21 mouse cellular contexts compared by ENCODE assay signal in the genomic region with DNA sequence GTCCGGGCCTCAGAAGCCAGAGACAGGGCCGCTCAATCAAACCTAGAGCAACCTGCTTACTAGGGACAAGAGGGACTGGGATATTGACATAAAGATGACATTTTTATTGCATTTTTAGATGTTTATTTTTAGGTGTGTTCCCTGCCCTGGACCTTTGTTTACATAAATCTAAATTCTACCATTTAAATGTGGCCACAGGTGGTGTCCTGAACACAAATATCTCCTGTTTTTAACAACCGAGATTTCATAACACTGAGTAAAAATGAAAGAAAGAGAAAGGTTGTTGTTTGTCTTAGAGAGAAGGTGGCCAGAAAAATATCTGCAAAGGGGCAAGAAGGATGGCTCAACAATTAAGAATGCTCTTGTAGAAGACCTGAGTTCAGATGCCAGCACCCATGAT. TPM values are rescaled to one million over a fixed set of nuclear protein-coding genes. Genes with fewer than 3 reads are reported as not detected.
DNase-seq lines count a peak whose midpoint lies in the region; ATAC-seq lines count a peak whose summit lies in the region.
"Had no signal": no experiment of that assay in that cellular context is flagged by ENCODE, and none has a peak within 500 bp of the region (broad histone marks: within the 10 kb centered on the region; RNA-seq: fewer than 3 reads in every experiment).

No protein-coding gene starts in this region.

- no peaks in the 10 kb centered on the region for H3K27me3 ChIP-seq in heart, embryonic 10.5 days (ENCODE audit: insufficient read depth, poor library complexity, severe bottlenecking)
- no peaks in the 10 kb centered on the region for H3K27me3 ChIP-seq in heart, embryonic 14.5 days (ENCODE audit: control insufficient read depth, insufficient read depth, low read length)
- no peaks in the 10 kb centered on the region for H3K27me3 ChIP-seq in midbrain, embryonic 11.5 days (ENCODE audit: control insufficient read depth, insufficient read depth, low read length)
- no peaks in the 10 kb centered on the region for H3K27me3 ChIP-seq in midbrain, embryonic 16.5 days (ENCODE audit: control insufficient read depth, insufficient read depth, low read depth, low read length)
- H3K27me3 ChIP-seq in forebrain, embryonic 11.5 days (ENCODE audit: control insufficient read depth, insufficient read depth, low read length), result no peaks in the 10 kb centered on the region
- H3K27me3 ChIP-seq in forebrain, embryonic 14.5 days (replicated peaks; ENCODE audit: control insufficient read depth, insufficient read depth, low read length), result no peaks in the 10 kb centered on the region
- H3K27me3 ChIP-seq: embryonic facial prominence, embryonic 12.5 days; forebrain, embryonic 13.5 days had no signal

- ATAC-seq in heart, embryonic 14.5 days (ENCODE audit: insufficient number of reproducible peaks, insufficient read depth, low FRiP score, low read depth), result no peak
- no peak for ATAC-seq in midbrain, embryonic 11.5 days (ENCODE audit: low FRiP score)
- ATAC-seq in midbrain, embryonic 16.5 days, result no peak
- ATAC-seq in forebrain, embryonic 11.5 days (replicated peaks; ENCODE audit: low FRiP score), result no peak
- ATAC-seq in forebrain, embryonic 14.5 days, result no peak
- ATAC-seq: forebrain, embryonic 13.5 days; intestine, postnatal 0 days had no signal

- H3K9me3 ChIP-seq in heart, embryonic 10.5 days, result 0 out of 2 replicates have a peak, but pooled peaks cover 4% of the 10 kb centered on the region
- peaks cover 7% of the 10 kb centered on the region; the same call in 1 of the 2 replicates for H3K9me3 ChIP-seq in heart, embryonic 14.5 days (ENCODE audit: control insufficient read depth, low read length)
- no peaks in the 10 kb centered on the region; the same call in 1 of the 2 replicates for H3K9me3 ChIP-seq in midbrain, embryonic 11.5 days (ENCODE audit: control insufficient read depth, low read length)
- 0 out of 2 replicates have a peak, but pooled peaks cover 6% of the 10 kb centered on the region for H3K9me3 ChIP-seq in midbrain, embryonic 16.5 days (replicated peaks; ENCODE audit: control insufficient read depth, low read length, poor library complexity, severe bottlenecking)
- H3K9me3 ChIP-seq in forebrain, embryonic 11.5 days (ENCODE audit: control insufficient read depth, low read length), result peaks cover 5% of the 10 kb centered on the region; the same call in 1 of the 2 replicates
- no peaks in the 10 kb centered on the region; the same call in 1 of the 2 replicates for H3K9me3 ChIP-seq in forebrain, embryonic 14.5 days (replicated peaks; ENCODE audit: control insufficient read depth, low read length)
- H3K9me3 ChIP-seq: embryonic facial prominence, embryonic 12.5 days had no signal

- DNase-seq in heart, embryonic 10.5 days (ENCODE audit: low spot score), result no peak
- DNase-seq in heart, postnatal 14 days, result no peak
- no peak for DNase-seq in heart, postnatal 10 days
- DNase-seq in midbrain, embryonic 11.5 days (ENCODE audit: low spot score, missing footprints), result peak; percentile 72
- DNase-seq in forebrain, embryonic 11.5 days (ENCODE audit: low spot score), result no peak
- DNase-seq in forebrain, embryonic 14.5 days (ENCODE audit: low spot score), result no peak
- DNase-seq: adrenal gland, adult 2 months; adrenal gland, postnatal 36 days; cerebellum, postnatal 14 days; gastrocnemius, adult 2 months; gastrocnemius, postnatal 25 days; heart, postnatal 4 days; kidney, adult 8-10 months had no signal

- intact Hi-C loops in heart, postnatal 14 days (cut with DNase I), result no loop called here
- intact Hi-C loops in heart, postnatal 10 days (cut with DNase I), result no loop called here

- H3K4me3 ChIP-seq in heart, embryonic 10.5 days, result peak overlapping the region; percentile 19
- no peak overlapping the region for H3K4me3 ChIP-seq in heart, embryonic 14.5 days (ENCODE audit: control insufficient read depth in 1 of 2, insufficient read depth in 1 of 2, low read depth in 1 of 2, low read length in 2 of 2)
- H3K4me3 ChIP-seq in midbrain, embryonic 11.5 days (ENCODE audit: low read depth, low read length), result no peak overlapping the region
- no peak overlapping the region for H3K4me3 ChIP-seq in midbrain, embryonic 16.5 days (ENCODE audit: low read depth, low read length)
- no peak overlapping the region for H3K4me3 ChIP-seq in forebrain, embryonic 11.5 days (ENCODE audit: low read depth, low read length)
- H3K4me3 ChIP-seq in forebrain, embryonic 14.5 days (ENCODE audit: low read depth, low read length), result no peak overlapping the region
- H3K4me3 ChIP-seq: embryonic facial prominence, embryonic 12.5 days; forebrain, embryonic 13.5 days; gastrocnemius, adult 2 months; hindbrain, embryonic 12.5 days had no signal

- H3K4me1 ChIP-seq in heart, embryonic 10.5 days, result peaks cover 22% of the 10 kb centered on the region
- H3K4me1 ChIP-seq in heart, embryonic 14.5 days (ENCODE audit: control insufficient read depth in 2 of 2, insufficient read depth in 2 of 2, low read length in 2 of 2), result peaks cover 8 to 14% of the 10 kb centered on the region in 2 experiments; a peak in 3 of 4 replicates
- no peaks in the 10 kb centered on the region; the same call in 1 of the 2 replicates for H3K4me1 ChIP-seq in midbrain, embryonic 11.5 days (ENCODE audit: control insufficient read depth, insufficient read depth, low read length)
- H3K4me1 ChIP-seq in midbrain, embryonic 16.5 days (ENCODE audit: control insufficient read depth, insufficient read depth, low read length), result no peaks in the 10 kb centered on the region
- no peaks in the 10 kb centered on the region for H3K4me1 ChIP-seq in forebrain, embryonic 11.5 days (replicated peaks; ENCODE audit: control insufficient read depth, insufficient read depth, low read length)
- H3K4me1 ChIP-seq in forebrain, embryonic 14.5 days (ENCODE audit: control insufficient read depth, insufficient read depth, low read length), result no peaks in the 10 kb centered on the region

- peak overlapping the region; percentile 80 for H3K27ac ChIP-seq in heart, embryonic 10.5 days
- peak overlapping the region; percentile 50 to 63; a peak in 2 of 4 replicates for H3K27ac ChIP-seq in heart, embryonic 14.5 days (replicated peaks in 1 of 2; ENCODE audit: control insufficient read depth in 1 of 2, insufficient read depth in 1 of 2, low read depth in 2 of 2, low read length in 2 of 2)
- no peak overlapping the region for H3K27ac ChIP-seq in midbrain, embryonic 11.5 days (ENCODE audit: low read depth, low read length)
- H3K27ac ChIP-seq in midbrain, embryonic 16.5 days (ENCODE audit: low read length), result no peak overlapping the region
- no peak overlapping the region for H3K27ac ChIP-seq in forebrain, embryonic 11.5 days (ENCODE audit: low read depth, low read length)
- no peak overlapping the region for H3K27ac ChIP-seq in forebrain, embryonic 14.5 days (ENCODE audit: low read depth, low read length)
- H3K27ac ChIP-seq: embryonic facial prominence, embryonic 12.5 days; forebrain, embryonic 13.5 days; gastrocnemius, adult 2 months; hindbrain, embryonic 12.5 days had no signal

- H3K9ac ChIP-seq in heart, embryonic 14.5 days (ENCODE audit: low read length), result no peak overlapping the region
- H3K9ac ChIP-seq in midbrain, embryonic 11.5 days (ENCODE audit: low read length), result no peak overlapping the region
- no peak overlapping the region for H3K9ac ChIP-seq in midbrain, embryonic 16.5 days (ENCODE audit: low read depth, low read length)
- H3K9ac ChIP-seq in forebrain, embryonic 11.5 days (ENCODE audit: low read length), result no peak overlapping the region
- H3K9ac ChIP-seq in forebrain, embryonic 14.5 days (ENCODE audit: low read length), result no peak overlapping the region
- H3K9ac ChIP-seq: embryonic facial prominence, embryonic 12.5 days; forebrain, embryonic 13.5 days; hindbrain, embryonic 12.5 days had no signal

- WGBS in heart, embryonic 10.5 days, result 77% methylated on average over 3 of the region's 3 CpGs
- WGBS in heart, embryonic 14.5 days, result 77% methylated on average over 3 of the region's 3 CpGs
- WGBS in midbrain, embryonic 11.5 days, result 86% methylated on average over 3 of the region's 3 CpGs
- 82% methylated on average over 3 of the region's 3 CpGs for WGBS in midbrain, embryonic 16.5 days
- WGBS in forebrain, embryonic 11.5 days, result 85% methylated on average over 3 of the region's 3 CpGs
- WGBS in forebrain, embryonic 14.5 days, result 89% methylated on average over 3 of the region's 3 CpGs

- peak overlapping the region; percentile 29 for H3K4me2 ChIP-seq in heart, embryonic 14.5 days (ENCODE audit: low read length)
- no peak overlapping the region for H3K4me2 ChIP-seq in midbrain, embryonic 11.5 days
- H3K4me2 ChIP-seq in midbrain, embryonic 16.5 days (ENCODE audit: low read length), result no peak overlapping the region
- no peak overlapping the region for H3K4me2 ChIP-seq in forebrain, embryonic 11.5 days (ENCODE audit: low read depth, low read length, severe bottlenecking)
- no peak overlapping the region for H3K4me2 ChIP-seq in forebrain, embryonic 14.5 days (ENCODE audit: low read length)
- H3K4me2 ChIP-seq: hindbrain, embryonic 12.5 days had no signal

- H3K36me3 ChIP-seq in heart, embryonic 10.5 days, result peaks cover 5% of the 10 kb centered on the region; the same call in 1 of the 2 replicates
- H3K36me3 ChIP-seq in heart, embryonic 14.5 days (ENCODE audit: control insufficient read depth, insufficient read depth, low read length), result no peaks in the 10 kb centered on the region
- H3K36me3 ChIP-seq in midbrain, embryonic 11.5 days (ENCODE audit: control insufficient read depth, insufficient read depth, low read length), result no peaks in the 10 kb centered on the region
- H3K36me3 ChIP-seq in midbrain, embryonic 16.5 days (ENCODE audit: control insufficient read depth, insufficient read depth, low read length), result 0 out of 2 replicates have a peak, but pooled peaks cover 2% of the 10 kb centered on the region
- no peaks in the 10 kb centered on the region for H3K36me3 ChIP-seq in forebrain, embryonic 11.5 days (ENCODE audit: control insufficient read depth, insufficient read depth, low read length)
- no peaks in the 10 kb centered on the region for H3K36me3 ChIP-seq in forebrain, embryonic 14.5 days (ENCODE audit: control insufficient read depth, insufficient read depth, low read length)
- H3K36me3 ChIP-seq: embryonic facial prominence, embryonic 12.5 days; hindbrain, embryonic 12.5 days had no signal

RNA-seq across cellular contexts. Expression of a gene that starts 51.0 kb away (rescaled TPM):
- polyA plus RNA-seq in heart, embryonic 10.5 days (2016; fragmentation: Nextera tagmentation; extraction: Ambion mirVana), result 3.4 and 5.2 TPM in 2 replicates
- total RNA-seq in heart, postnatal 14 days (2021), result under 1 TPM; 0.17 to 0.48 TPM
- polyA plus RNA-seq in heart, embryonic 14.5 days (2014; fragmentation: Nextera tagmentation; extraction: Ambion mirVana), result 2.5 and 3.3 TPM in 2 replicates
- total RNA-seq in heart, postnatal 10 days (2021), result 1 to 10 TPM in 1 of 2 experiments, not detected in 1; 1.2 TPM
- polyA plus RNA-seq in midbrain, embryonic 11.5 days (2014; fragmentation: Nextera tagmentation; extraction: Ambion mirVana), result 1.7 and 2.4 TPM in 2 replicates
- polyA plus RNA-seq in midbrain, embryonic 16.5 days (2015; fragmentation: Nextera tagmentation; extraction: Ambion mirVana), result 4.6 and 5.3 TPM in 2 replicates
- 0.57 and 1.2 TPM in 2 replicates for polyA plus RNA-seq in forebrain, embryonic 11.5 days (2014; fragmentation: Nextera tagmentation; extraction: Ambion mirVana)
- 1.3 and 2.2 TPM in 2 replicates for polyA plus RNA-seq in forebrain, embryonic 14.5 days (2014; fragmentation: Nextera tagmentation; extraction: Ambion mirVana)
- total RNA-seq: common myeloid progenitor, adult 5-6 weeks; gastrocnemius, adult 2 months; granulocyte monocyte progenitor cell, adult 5-6 weeks had no signal

Comparison
In these comparisons a context has a peak if more than half of its experiments do, and no peak if none do; other contexts are left out.
1. H3K27ac ChIP-seq: peak in heart, embryonic 10.5 days (single experiment) and heart, embryonic 14.5 days (2 of 2); none in midbrain, embryonic 11.5 days (single experiment), midbrain, embryonic 16.5 days (single experiment), forebrain, embryonic 11.5 days (single experiment) and forebrain, embryonic 14.5 days (single experiment).